Mouse (Mus musculus) kidney, postnatal 10 days (tissue): ENCODE data around the gene Scpep1.

Experiments used
- DNase-seq: peaks from one replicate; pipeline ENCODE4 v3.0.0; 2021; ENCODE audit warnings: mixed read lengths

Scpep1 gene

DNA sequence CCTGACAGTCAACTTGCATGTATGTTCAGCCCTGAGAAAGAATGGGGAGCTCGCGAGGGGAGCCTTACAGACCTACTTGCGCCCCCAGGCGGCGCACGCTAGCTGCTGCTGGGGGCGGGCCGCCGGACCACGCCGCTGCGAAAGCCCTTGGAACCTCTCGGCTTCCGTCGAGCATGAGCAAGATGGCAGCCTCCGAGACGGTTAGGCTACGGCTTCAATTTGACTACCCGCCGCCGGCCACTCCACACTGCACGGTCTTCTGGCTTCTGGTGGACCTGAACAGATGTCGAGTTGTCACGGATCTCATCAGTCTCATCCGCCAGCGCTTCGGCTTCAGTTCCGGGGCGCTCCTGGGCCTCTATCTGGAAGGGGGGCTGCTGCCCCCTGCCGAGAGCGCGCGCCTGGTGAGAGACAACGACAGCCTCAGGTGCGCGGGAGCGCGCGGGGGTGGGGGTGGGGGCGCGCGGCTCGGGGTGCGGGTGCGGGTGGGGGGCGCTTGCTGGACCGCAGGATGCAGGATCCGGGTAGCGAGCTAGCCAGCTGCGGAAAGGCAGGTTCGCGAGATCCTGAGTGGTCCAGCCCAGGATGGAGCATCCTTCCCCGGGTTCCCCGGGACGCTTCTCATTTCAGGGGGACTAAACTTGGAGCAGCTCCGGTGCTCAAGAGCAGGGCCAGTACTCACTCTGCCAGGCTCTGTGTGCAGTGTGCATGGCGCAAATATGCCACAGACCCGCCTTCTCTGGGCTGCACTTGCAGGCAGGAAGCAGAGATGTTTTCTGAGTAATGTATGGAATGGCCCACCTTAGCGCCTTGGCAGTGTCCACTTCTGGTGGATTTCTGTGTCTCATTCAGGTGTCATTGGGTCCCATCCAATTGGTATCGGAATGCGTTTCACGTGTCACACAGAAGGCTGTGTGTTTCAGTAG is 18.8 kb upstream of the Scpep1 start:
- DNase-seq = peak; percentile 96

DNA sequence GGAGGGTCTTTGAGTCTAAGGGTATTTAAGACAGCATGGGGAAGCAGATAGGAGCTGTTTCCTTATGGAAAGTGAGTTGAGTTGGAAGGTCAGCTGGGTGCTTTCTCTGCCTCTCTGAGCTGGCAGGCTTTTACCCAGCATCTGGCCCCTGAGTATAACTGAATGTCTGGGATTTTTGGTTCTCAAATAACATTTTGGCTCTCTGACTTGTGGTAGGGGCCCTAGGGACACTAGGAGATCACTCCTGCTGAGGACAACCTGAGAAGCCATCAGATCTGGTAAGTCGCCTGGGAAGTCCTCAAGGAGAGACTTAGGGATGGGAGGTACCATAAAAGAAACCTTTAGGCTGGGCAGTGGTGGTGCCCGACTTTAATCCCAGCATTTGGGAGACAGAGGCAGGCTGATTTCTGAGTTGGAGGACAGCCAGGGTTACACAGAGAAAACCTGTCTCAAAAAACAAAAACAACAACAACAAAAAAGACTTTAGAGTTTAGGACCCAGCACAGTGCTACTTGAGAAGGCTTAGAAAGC is 15.0 kb upstream of the Scpep1 start, which contains the start of gene Coil:
Gene Coil, plus strand, starts transcription at position 51 of the 531 bp plus-strand sequence.
- no peak for DNase-seq

DNA sequence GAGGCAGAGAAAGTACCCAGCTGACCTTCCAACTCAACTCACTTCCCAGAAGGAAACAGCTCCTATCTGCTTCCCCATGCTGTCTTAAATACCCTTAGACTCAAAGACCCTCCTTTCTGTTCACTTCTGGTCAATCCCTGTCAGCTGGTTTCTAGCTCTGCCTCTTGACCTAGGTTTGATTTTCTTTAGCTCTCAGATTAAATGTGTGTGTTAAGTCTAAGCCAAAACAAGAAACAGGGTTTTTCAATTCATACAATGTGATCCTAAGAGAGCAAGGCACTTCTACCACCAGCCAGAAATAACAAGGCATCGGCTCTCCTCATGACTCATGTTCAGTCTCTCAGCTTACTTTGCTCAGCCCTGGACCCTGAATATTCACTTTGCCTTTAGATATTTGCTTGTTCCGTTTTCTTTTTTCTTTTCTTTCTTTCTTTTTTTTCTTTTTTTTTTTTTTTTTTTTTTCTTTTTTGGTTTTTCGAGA is 11.7 kb upstream of the Scpep1 start, which contains the start of gene Elobl:
Gene Elobl, minus strand, starts transcription at position 51 of the 481 bp plus-strand sequence.
- DNase-seq = no peak

DNA sequence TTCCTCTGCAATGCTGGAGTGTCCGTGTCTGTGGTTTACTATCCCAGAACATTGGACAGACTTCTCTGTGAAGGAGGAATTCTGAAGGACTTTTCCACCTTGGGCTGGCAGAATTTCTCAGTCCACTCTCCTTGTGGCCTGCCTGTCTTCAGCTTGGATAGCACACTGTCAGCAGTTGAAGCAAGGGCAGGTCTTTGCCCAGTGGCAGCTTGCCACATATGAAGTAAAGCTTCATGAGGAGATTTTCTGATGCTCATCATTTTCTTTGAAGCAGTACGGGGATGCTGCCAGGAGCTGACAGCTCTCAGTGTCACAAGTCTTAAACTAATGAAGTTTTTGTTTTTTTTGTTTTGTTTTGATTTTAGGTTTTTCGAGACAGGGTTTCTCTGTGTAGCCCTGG is 3.6 kb upstream of the Scpep1 start:
- DNase-seq = peak; percentile 58

DNA sequence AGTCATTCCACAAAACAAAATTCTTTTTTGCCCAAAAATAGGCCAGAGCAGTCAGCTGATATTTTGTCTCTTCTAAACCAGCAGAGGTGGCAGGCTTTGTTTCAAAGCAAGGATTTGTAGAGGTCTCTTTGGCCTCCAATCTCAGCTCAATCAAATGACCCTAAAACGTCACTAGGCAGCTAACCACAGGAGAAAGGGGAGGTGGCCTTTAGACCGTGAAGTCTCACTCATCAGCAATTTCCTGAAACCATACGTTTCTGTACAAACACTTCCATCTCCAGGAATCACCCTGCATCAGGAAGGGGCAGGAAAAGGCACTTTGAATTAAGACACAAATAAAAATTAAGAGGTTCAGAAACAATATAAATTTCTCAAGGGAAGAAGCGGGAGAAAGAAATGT is 462 bp downstream of the Scpep1 start:
- peak; percentile 22 for DNase-seq

DNA sequence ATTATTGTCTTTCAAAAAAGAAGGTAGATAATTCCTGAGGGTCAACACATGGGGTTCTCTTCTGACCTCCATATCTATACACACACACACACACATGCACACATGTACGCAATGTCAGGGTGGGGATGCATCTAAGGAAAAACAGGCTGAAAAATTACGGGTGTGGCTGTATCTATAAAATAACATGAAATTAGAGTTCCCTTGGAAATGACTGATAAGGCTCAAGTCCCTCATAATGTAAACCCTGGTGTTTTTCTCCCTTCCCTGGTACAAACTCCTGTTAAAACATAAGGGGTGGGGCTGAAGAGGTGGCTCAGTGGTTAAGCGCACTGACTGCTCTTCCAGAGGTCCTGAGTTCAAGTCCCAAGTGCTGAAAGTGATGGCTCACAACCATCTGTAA is 1.7 kb downstream of the Scpep1 start:
- DNase-seq = no peak

DNA sequence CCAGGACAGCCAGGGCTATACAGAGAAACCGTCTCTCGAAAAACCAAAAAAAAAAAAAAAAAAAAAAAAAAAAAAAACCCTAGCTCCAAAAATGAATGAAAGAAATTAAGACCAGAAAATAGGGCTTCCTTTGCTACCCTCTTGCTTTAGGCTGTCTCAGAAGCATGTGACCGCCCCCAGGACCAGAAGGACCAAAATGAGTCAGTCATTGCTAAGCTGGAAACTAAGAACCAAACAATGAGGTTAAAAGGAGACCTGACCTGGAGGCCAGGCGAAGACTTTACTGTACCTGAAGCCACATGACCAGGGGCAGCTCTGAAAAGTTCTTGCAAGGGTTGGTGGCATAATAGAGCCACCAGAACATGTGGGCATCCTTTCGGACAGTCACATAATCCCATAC is 3.1 kb downstream of the Scpep1 start:
- DNase-seq = no peak

DNA sequence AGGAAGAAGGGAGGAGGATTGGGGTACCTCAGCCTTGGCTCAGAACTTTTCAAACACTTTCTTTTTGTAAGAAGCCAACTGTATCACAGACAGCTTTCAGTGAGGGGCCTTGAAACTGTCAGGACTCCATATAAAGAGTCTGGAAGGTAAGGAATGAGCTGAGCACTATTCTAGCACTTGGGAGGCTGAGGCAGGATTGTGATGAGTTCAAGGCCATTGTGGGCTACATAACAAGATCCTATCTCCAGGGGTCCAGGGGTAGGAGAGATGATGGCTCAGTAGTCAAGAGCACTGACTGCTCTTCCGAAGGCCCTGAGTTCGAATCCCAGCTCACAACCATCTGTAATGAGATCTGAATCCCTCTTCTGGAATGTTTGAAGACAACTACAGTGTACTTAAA is 3.7 kb downstream of the Scpep1 start:
- DNase-seq = no peak

DNA sequence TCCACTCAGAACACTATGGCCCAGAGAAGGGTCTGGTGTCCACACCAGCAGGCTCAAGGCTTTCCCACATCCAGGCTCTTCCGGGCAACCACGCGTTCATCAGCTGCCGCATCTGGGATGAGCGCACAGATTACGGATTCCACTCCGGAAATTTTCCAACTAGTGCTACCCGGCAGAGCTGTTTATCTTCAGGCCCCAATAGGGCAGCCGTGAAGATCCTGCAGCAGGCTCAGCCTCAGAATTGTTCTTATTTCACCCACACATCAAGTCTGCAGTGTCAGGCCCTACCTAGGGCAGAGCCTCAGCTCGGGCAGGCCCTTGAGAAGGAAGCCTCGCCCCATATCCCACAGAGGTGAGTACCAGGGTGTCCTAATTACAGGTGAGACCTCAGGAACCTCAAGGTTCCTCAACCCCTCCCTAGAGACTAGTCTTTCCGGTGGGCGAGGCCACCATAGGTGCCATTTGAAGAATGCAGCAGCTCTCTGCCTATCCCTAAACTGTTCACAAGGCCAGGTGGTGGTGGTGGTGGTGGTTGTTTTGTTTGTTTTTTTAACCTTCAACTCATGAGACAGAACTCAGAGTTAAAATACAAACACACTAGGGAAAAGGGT is 4.5 kb downstream of the Scpep1 start:
- DNase-seq = no peak

DNA sequence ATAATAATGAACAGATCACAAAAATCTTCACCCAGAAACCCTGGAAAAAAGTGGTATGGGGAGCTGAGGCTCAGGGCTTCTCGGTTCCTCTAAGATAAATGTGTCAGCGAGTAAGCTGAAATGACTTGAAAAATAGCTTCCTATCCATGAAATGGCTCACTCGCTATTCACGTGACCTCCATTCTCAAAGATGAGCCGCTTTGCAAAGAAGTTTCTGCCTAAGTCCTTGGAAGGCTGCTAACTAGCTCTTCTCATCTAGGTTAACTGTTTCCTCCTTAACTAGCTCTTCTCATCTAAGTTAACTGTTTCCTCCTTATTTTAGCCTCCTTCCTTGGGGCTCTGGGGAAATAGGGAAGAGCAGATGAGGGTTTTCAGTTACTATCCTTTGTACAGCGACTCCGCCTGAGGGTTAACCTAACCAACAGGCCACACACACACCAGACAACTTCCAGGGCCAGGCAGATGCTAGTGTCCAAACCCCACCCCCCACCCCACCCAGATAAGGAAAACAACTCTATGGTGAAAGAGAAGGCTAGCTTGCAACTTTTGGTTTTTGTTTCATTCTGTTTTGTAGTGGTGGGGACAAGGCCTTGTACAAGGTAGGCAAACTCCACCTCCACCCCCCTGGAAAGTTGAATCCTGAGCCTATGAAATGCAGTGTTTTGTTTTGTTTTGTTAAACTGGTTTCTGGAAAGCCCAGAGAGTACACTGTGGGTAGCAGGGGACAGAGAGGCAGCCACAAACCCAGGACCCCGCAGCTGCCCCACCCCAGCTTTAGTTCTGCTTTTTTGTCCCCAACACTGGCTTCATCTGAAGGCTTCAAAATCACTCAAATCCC is 5.2 kb downstream of the Scpep1 start:
- no peak for DNase-seq

DNA sequence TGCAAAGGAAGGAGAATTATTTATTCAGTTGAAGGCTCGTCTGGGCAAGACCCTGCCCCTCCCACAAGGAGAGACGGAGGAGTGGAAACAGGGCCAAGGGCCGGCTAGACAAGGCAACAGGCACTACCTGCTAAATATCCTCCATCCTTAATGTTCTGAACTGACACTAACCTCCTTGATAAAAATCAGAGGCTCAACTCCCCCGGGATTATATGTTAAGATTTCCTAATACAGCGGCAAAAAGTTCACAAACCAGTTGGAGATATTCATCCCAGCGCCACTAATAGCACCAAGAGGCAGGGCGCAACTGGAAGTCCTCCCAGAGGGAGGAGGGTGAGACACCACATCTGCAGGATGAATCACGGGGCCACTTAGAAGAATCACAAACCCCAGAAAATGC is 6.4 kb downstream of the Scpep1 start:
- no peak for DNase-seq

DNA sequence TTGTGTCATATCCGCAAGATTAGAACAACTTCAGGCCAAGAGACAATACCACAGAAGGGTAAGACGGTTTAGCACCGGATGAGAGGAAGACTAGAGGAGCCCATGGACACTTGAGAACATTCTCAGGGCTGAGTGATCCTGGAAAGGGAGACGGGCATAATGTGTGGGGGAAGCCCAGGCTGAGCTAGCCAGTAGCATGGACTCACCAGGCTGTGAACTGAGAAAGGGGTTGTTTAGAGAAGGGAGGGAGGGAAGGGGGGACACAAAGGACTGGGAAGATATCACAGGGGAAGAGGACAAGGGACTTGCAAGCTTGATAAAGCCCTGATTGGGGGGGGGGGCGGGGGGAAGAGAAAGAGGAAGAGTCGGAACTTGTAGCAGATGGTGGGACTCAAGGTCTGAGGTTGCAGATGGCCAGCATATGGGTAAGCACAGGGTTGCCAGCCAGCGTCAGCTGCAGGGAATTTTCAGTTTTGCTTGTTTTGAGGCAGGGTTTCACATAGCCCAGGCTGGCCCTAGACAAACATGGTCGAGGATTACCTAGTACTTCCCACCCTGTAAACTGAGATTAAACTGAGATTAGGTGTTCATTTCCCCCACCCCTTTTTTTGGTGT is 9.2 kb downstream of the Scpep1 start:
- DNase-seq = no peak

DNA sequence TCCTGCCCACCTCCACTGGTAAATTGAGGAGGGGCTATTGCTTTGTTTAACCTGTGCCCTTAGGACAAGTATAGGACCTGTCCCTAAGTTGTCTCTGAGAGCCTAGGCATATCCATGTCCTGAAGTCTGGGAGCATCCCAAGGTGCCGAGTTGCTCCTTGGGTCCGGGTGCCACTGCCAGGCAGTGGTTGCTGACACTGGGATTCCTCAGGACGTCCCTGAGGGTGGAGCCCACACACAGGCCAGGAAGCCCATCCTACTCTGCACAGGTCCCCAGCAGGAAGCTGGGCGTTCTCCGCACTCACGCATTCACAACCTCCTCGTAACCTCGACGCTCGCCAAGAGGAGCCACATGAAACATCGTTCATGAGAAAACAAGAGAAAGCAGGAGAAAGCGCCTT is 13.8 kb downstream of the Scpep1 start:
- no peak for DNase-seq

DNA sequence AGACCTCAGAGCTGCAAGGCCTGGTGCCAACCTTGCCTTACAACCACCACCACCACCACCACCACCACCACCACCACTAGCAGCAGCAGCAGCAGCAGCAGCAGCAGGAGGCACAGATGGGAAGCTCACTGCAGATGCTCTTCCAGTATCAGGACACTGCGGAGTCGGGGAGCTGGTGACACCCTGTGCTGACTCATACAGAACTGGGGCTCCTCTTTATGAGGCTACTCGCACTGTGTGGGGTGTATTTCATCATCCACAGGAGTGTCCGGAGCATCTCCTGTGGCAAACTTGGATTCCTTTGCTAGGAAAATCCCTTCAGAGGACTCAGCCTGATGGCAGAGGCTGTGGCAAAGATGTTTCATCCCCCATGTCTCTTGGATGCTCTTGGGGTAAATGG is 15.6 kb downstream of the Scpep1 start:
- no peak for DNase-seq

DNA sequence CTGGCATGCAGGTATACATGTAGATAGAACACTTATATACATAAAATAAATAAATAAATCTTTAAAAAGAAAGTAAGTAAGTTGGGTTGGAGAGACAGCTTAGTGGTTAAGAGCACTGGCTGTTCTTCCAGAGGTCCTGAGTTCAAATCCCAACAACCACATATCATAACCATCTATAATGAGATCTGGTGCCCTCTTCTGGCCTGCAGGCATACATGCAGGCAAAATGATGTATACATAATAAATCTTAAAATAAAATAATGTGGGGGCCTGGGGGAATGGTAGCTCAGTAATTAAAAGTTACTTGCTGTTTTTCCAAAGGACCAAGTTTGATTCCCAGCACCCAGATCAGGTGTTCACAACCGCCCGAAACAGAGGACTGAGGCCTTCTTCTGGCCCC is 16.5 kb downstream of the Scpep1 start:
- no peak for DNase-seq

DNA sequence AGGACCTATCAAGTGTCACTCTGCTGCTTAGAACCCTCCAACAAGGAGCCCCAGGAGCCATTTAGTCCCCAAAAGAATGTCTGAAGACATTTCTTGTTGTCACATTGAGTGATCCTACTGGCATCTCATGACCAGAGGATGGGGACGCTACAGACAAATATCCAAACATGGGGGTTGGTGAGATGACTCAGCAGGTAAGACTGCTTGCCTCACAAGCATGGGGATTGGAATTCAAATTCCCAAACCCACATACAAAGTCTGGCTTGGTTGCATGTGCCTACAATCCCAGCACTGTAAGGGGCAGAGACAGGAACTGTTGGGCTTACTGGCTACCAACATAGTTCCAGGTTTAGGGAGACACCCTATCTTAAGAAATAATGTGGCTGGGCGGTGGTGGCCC is 17.4 kb downstream of the Scpep1 start:
- DNase-seq = no peak

DNA sequence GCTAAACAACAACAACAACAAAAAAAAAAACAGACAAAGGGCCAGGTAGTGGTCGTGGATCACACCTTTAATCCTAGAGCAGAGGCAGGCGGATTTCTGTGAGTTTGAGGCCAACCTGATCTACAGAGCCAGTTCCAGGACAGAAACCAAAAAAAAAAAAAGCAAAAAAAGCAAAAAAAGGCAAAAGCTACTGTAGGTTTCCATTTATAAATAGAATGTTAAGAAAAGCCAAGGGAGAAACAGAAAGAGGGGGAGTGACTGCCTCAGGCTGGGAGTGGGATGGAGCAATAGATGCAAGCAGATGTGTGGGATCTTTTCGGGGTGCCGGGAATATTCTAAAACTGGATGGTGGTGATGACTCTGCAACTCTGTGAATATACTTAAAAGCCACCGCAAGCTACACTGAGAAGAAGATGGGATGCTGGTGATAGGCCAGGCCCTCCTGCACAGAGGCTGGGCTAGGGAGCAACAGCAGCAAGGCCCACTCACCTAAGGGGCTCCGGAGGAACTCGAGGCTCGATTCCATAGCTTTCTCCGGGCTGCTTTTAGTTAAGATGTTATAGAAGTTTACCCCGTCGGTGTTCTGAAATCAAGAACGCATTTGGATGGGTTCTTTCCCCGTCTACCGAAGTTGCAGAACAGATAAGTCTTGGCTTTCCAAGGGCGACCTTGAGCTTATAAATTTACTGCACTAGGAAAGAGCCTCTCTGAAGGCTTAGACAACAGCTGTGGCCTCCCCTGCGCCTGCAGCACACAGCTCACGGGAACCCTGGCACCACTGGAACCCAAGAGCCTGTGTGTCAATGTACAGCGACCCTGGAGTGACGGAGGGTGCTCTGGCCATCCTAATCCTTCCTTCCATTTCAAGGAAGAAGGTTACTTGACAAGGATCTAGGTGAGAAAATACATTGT is 20.9 kb downstream of the Scpep1 start:
- no peak for DNase-seq

DNA sequence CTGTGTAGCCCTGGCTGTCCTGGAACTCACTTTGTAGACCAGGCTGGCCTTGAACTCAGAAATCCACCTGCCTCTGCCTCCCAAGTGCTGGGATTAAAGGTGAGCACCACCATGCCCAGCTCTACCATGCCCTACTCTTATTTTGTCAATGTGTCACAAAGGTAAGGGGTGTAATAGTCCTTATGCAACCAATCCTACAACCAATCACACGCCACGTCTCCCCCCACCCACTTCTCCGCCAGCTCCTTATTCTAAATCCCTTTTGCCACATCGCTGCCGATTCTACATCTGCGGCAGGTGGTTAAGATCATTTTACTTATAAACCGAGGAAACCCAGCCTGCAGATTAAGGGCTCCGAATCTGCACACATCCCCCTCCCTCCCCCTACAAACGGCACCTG is 22.2 kb downstream of the Scpep1 start:
- no peak for DNase-seq

DNA sequence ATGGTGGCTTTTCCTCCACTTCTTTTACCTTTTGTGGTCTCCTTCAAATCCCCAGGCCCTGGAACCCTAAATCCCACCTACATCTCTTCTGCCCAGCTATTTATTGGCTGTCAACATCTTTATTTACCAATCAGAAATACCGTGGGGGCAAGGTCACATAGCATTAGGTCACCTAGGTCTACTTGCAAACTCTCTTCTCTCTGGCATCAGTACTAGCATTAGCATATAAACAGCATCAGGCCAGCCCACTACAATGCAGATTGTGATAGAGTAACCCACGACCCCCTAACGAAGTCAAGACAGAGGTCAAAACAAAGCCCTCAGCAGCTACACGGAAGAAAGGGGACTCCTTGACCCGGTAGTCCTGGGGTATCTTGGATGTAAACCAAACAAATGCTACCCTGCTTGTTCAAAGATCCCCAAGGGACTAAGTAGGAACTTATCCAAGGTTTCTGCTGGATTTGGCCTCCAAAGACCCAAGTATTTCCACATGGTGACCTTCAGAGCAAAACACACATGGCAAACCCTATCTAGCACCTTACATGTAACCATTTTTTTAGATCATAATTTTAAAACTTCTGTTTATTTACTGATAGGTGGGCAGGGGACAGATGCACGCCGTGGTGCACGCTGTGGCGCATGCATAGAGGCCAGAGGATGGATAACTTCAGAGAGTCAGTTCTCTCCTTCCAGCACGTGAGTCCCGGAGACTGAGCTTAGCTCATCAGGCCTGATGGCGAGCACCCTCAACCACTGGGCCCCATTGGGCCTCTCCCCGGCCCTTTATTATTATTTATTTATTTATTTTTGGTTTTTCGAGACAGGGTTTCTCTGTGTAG is 23.4 kb downstream of the Scpep1 start:
- DNase-seq = no peak

DNA sequence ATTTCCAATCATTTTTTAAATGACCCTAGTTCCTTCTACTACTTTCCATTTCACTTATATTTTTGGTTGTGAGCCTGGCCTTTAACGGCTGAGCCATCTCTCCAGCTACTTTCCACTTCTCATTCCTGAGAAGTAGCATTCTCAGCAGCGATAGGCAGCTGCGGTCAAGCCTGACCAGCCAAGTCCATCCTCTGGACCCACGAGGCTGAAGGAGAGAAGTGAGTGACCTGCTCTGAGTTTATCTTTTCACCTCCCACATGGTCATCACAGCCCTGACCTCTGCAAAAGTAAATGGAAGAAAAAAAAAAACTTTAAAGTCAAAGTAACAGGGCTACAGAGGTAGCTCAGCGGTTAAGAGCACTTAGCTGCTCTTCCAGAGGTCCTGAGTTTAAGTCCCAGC is 28.7 kb downstream of the Scpep1 start:
- DNase-seq = peak; percentile 40
